Mouse (Mus musculus): Measurements from ENCODE around the gene Capn15. TPM values are rescaled to one million over a fixed set of nuclear protein-coding genes. Genes with fewer than 3 reads are reported as not detected.

Capn15 gene
- polyA plus RNA-seq, 1 experiment: 7.2 TPM

DNA sequence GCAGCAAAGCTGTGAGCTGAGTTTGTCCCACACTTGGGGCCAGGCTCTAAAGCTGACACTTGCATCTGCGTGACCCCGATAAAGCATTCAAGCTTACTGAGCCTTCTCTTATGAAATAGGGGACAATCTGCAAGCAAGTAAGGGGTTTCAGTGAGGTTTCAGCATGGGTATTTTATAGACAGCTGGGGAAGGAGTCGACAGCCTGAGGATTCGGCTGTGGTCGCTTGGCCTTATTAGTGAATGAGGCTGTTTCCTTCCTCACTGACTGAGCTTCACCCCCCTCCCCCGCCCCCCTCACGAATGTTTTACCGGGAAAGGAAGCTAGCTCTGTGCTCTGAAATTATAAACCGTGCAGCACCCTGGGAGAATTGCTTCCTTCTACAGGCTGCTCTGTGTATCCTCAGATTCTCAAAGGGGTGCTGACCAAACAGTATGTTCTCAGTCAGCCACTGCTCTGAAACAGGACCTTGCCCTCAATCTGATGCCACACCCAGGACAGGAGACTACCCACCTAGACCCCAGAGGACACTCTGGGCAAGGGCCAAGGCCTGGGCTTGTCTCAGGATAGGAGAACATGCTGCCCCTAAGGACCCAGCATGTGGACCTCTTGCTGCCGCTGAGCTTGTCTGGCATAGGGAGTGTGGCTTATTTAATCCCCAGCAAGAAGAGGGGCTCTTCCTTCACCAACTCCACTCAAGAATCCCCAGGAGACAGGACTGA is 20.3 kb upstream of the Capn15 start:
- H3K79me2 ChIP-seq (ENCODE audit: control insufficient read depth, insufficient read depth): no peaks in the 10 kb centered on the region
- TF ChIP-seq SRF (IDR thresholded peaks at IDR 0.05; ENCODE audit: control insufficient read depth, insufficient read length, low read depth): no peak
- no peak for TF ChIP-seq MYOG (IDR thresholded peaks at IDR 0.05; ENCODE audit: control insufficient read depth in 1 of 3, insufficient read depth in 1 of 3, insufficient read length in 2 of 3, low read depth in 2 of 3)
- TF ChIP-seq TCF3 (IDR thresholded peaks at IDR 0.05; ENCODE audit: insufficient read length, low read depth): no peak
- TF ChIP-seq POLR2AphosphoS2 (IDR thresholded peaks at IDR 0.05; ENCODE audit: insufficient read length, low read depth): no peak
- no peak for TF ChIP-seq MAX (IDR thresholded peaks at IDR 0.05; ENCODE audit: low read depth)
- no peak for TF ChIP-seq CEBPB (IDR thresholded peaks at IDR 0.05; ENCODE audit: insufficient read depth, poor library complexity, severe bottlenecking)
- no peak for TF ChIP-seq TCF12 (IDR thresholded peaks at IDR 0.05; ENCODE audit: insufficient read depth, poor library complexity, severe bottlenecking)
- no peak for TF ChIP-seq USF1 (IDR thresholded peaks at IDR 0.05; ENCODE audit: low read depth)
- TF ChIP-seq POLR2A (IDR thresholded peaks at IDR 0.05; ENCODE audit: insufficient read length, low read depth): no peak
- no peak for TF ChIP-seq E2F4 (IDR thresholded peaks at IDR 0.05; ENCODE audit: insufficient read depth)
- TF ChIP-seq MYOD1 (IDR thresholded peaks at IDR 0.05; ENCODE audit: control insufficient read depth in 1 of 3, insufficient read length in 2 of 3, low read depth in 2 of 3): no peak
- TF ChIP-seq REST (IDR thresholded peaks at IDR 0.05; ENCODE audit: insufficient read depth, insufficient read length): no peak
- peaks cover 22% of the 10 kb centered on the region for H3K36me3 ChIP-seq (ENCODE audit: control insufficient read depth, insufficient read depth)
- no peak overlapping the region for H3K4me3 ChIP-seq
- no peak overlapping the region for H3ac ChIP-seq (ENCODE audit: control insufficient read depth, insufficient read length)
- no peaks in the 10 kb centered on the region for H3K27me3 ChIP-seq (ENCODE audit: control insufficient read depth, insufficient read depth, insufficient read length)
- no peak overlapping the region for H3K4me2 ChIP-seq (ENCODE audit: low read depth)

DNA sequence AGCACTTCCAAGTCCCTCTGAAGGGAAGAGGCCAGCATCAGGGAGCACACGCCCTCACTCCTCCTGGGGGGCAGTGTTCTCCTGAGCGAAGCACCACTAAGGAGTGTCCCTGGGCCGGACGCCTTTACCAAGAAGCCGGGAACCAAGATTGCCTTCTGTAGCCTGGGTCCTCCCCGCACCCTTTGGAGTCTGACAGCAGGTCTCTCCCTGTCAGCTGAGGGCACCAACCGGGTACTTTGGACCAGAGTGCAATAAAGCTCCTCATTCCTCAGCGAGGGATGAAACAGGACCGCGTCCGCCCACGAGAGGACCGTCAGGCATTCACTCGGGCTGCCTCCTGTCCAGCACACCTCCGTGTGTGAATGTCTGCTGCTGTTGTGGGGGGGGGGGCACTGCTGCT is 19.1 kb upstream of the Capn15 start:
- H3K4me3 ChIP-seq: no peak overlapping the region
- no peak overlapping the region for H3ac ChIP-seq (ENCODE audit: control insufficient read depth, insufficient read length)
- peaks cover 22% of the 10 kb centered on the region for H3K36me3 ChIP-seq (ENCODE audit: control insufficient read depth, insufficient read depth)
- no peaks in the 10 kb centered on the region for H3K27me3 ChIP-seq (ENCODE audit: control insufficient read depth, insufficient read depth, insufficient read length)
- no peaks in the 10 kb centered on the region for H3K79me2 ChIP-seq (ENCODE audit: control insufficient read depth, insufficient read depth)
- no peak overlapping the region for H3K4me2 ChIP-seq (ENCODE audit: low read depth)
- no peak for TF ChIP-seq TCF12 (IDR thresholded peaks at IDR 0.05; ENCODE audit: insufficient read depth, poor library complexity, severe bottlenecking)
- no peak for TF ChIP-seq USF1 (IDR thresholded peaks at IDR 0.05; ENCODE audit: low read depth)
- no peak for TF ChIP-seq MAX (IDR thresholded peaks at IDR 0.05; ENCODE audit: low read depth)
- no peak for TF ChIP-seq MYOG (IDR thresholded peaks at IDR 0.05; ENCODE audit: control insufficient read depth in 1 of 3, insufficient read depth in 1 of 3, insufficient read length in 2 of 3, low read depth in 2 of 3)
- no peak for TF ChIP-seq TCF3 (IDR thresholded peaks at IDR 0.05; ENCODE audit: insufficient read length, low read depth)
- TF ChIP-seq CEBPB (IDR thresholded peaks at IDR 0.05; ENCODE audit: insufficient read depth, poor library complexity, severe bottlenecking): no peak
- TF ChIP-seq REST (IDR thresholded peaks at IDR 0.05; ENCODE audit: insufficient read depth, insufficient read length): no peak
- no peak for TF ChIP-seq E2F4 (IDR thresholded peaks at IDR 0.05; ENCODE audit: insufficient read depth)
- TF ChIP-seq POLR2AphosphoS2 (IDR thresholded peaks at IDR 0.05; ENCODE audit: insufficient read length, low read depth): no peak
- no peak for TF ChIP-seq MYOD1 (IDR thresholded peaks at IDR 0.05; ENCODE audit: control insufficient read depth in 1 of 3, insufficient read length in 2 of 3, low read depth in 2 of 3)
- TF ChIP-seq SRF (IDR thresholded peaks at IDR 0.05; ENCODE audit: control insufficient read depth, insufficient read length, low read depth): no peak
- no peak for TF ChIP-seq POLR2A (IDR thresholded peaks at IDR 0.05; ENCODE audit: insufficient read length, low read depth)

DNA sequence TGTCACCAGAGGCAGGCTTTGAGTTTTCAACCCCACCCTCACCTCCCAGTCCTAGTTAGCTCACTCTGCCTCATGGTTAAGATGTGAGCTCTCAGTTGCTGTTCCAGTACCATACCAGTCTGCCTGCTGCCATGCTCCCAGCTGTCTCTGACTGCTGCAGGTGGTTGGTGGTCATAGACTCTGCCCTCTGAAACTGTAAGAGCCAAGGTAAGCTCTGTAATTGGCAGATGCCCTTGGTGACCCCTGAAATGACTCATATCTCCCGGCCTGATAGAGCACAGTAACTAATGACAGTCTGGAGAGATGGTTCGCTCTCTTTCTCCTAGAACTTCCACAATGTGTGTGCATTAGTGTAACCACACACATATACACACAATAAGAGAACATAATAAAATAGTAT is 18.3 kb upstream of the Capn15 start:
- Histone ChIP-seq H3K4me3 (no peak overlapping the region), H3K27me3 (ENCODE audit: control insufficient read depth, insufficient read depth, insufficient read length) (no peaks in the 10 kb centered on the region), H3ac (ENCODE audit: control insufficient read depth, insufficient read length) (no peak overlapping the region), H3K36me3 (ENCODE audit: control insufficient read depth, insufficient read depth) (peaks cover 19% of the 10 kb centered on the region), H3K79me2 (ENCODE audit: control insufficient read depth, insufficient read depth) (no peaks in the 10 kb centered on the region), H3K4me2 (ENCODE audit: low read depth) (no peak overlapping the region)
- TF ChIP-seq TCF12 (IDR thresholded peaks at IDR 0.05; ENCODE audit: insufficient read depth, poor library complexity, severe bottlenecking) (no peak), USF1 (IDR thresholded peaks at IDR 0.05; ENCODE audit: low read depth) (no peak), MAX (IDR thresholded peaks at IDR 0.05; ENCODE audit: low read depth) (no peak), E2F4 (IDR thresholded peaks at IDR 0.05; ENCODE audit: insufficient read depth) (no peak), POLR2AphosphoS2 (IDR thresholded peaks at IDR 0.05; ENCODE audit: insufficient read length, low read depth) (no peak), REST (IDR thresholded peaks at IDR 0.05; ENCODE audit: insufficient read depth, insufficient read length) (no peak), SRF (IDR thresholded peaks at IDR 0.05; ENCODE audit: control insufficient read depth, insufficient read length, low read depth) (no peak)

DNA sequence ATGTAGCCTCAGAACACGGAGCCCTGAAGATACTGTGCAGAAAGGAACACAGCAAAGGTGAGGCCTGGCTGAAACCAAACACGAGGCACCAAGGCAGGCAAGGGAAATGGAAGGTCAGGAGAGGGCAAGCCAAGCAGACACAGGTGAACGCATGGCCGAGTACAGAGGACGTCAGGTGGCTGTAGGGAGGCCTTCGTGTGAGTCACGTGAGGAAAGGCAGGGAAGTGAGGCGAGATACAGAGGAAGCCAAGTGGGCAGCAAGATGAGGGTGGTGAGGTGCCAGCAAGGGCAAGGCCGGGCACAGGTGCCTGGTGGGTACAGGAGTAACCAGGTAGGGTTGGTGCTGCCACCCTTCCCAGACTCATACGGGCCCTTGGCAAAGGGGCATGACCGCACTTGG is 12.8 kb upstream of the Capn15 start:
- no peaks in the 10 kb centered on the region for H3K27me3 ChIP-seq (ENCODE audit: control insufficient read depth, insufficient read depth, insufficient read length)
- no peaks in the 10 kb centered on the region for H3K79me2 ChIP-seq (ENCODE audit: control insufficient read depth, insufficient read depth)
- H3K4me2 ChIP-seq (ENCODE audit: low read depth): no peak overlapping the region
- H3K36me3 ChIP-seq (ENCODE audit: control insufficient read depth, insufficient read depth): peaks cover 17% of the 10 kb centered on the region
- no peak for TF ChIP-seq USF1 (IDR thresholded peaks at IDR 0.05; ENCODE audit: low read depth)
- TF ChIP-seq CEBPB (IDR thresholded peaks at IDR 0.05; ENCODE audit: insufficient read depth, poor library complexity, severe bottlenecking): no peak
- no peak for TF ChIP-seq TCF12 (IDR thresholded peaks at IDR 0.05; ENCODE audit: insufficient read depth, poor library complexity, severe bottlenecking)
- no peak overlapping the region for H3ac ChIP-seq (ENCODE audit: control insufficient read depth, insufficient read length)
- H3K4me3 ChIP-seq: no peak overlapping the region

DNA sequence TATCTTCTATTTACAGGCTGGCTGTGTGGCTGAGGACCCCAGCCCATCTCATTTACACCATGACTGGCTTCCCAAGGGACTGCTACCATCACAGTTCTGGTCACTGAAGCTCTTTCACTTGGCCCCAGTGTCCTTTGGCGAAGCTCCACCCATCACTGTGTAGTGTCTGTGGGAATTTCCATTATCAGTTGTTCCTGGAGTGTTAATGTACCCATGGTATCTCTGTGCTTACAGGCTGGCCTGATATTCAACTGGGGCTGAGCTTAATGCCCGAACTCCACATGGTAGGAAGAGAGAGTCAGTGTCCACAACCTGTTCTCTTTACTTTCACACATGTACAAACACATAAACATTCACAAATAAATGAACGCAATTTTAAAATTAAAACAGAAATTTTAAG is 7.9 kb upstream of the Capn15 start:
- H3K4me2 ChIP-seq (ENCODE audit: low read depth): no peak overlapping the region
- TF ChIP-seq SRF (IDR thresholded peaks at IDR 0.05; ENCODE audit: control insufficient read depth, insufficient read length, low read depth) (no peak), CEBPB (IDR thresholded peaks at IDR 0.05; ENCODE audit: insufficient read depth, poor library complexity, severe bottlenecking) (no peak), E2F4 (IDR thresholded peaks at IDR 0.05; ENCODE audit: insufficient read depth) (no peak), POLR2A (IDR thresholded peaks at IDR 0.05; ENCODE audit: insufficient read length, low read depth) (no peak), TCF12 (IDR thresholded peaks at IDR 0.05; ENCODE audit: insufficient read depth, poor library complexity, severe bottlenecking) (no peak), MYOD1 (IDR thresholded peaks at IDR 0.05; ENCODE audit: control insufficient read depth in 1 of 3, insufficient read length in 2 of 3, low read depth in 2 of 3) (no peak), MYOG (IDR thresholded peaks at IDR 0.05; ENCODE audit: control insufficient read depth in 1 of 3, insufficient read depth in 1 of 3, insufficient read length in 2 of 3, low read depth in 2 of 3) (no peak), REST (IDR thresholded peaks at IDR 0.05; ENCODE audit: insufficient read depth, insufficient read length) (no peak), USF1 (IDR thresholded peaks at IDR 0.05; ENCODE audit: low read depth) (no peak), MAX (IDR thresholded peaks at IDR 0.05; ENCODE audit: low read depth) (no peak), TCF3 (IDR thresholded peaks at IDR 0.05; ENCODE audit: insufficient read length, low read depth) (no peak), POLR2AphosphoS2 (IDR thresholded peaks at IDR 0.05; ENCODE audit: insufficient read length, low read depth) (no peak)
- H3ac ChIP-seq (ENCODE audit: control insufficient read depth, insufficient read length): no peak overlapping the region
- H3K79me2 ChIP-seq (ENCODE audit: control insufficient read depth, insufficient read depth): no peaks in the 10 kb centered on the region
- H3K36me3 ChIP-seq (ENCODE audit: control insufficient read depth, insufficient read depth): peaks cover 9% of the 10 kb centered on the region
- no peak overlapping the region for H3K4me3 ChIP-seq
- H3K27me3 ChIP-seq (ENCODE audit: control insufficient read depth, insufficient read depth, insufficient read length): no peaks in the 10 kb centered on the region

All from myocyte (in vitro differentiated cells).